Mouse (Mus musculus) hindbrain, embryonic 16.5 days (tissue): ENCODE results near the gene Zfp428. TPM values are rescaled to one million over a fixed set of nuclear protein-coding genes. Genes with fewer than 3 reads are reported as not detected.
A peak's percentile ranks its signal among the peaks of the same experiment; 100 is the strongest.

ENCODE experiments used
- ATAC-seq: fragments of 200-750 bp; cut with Nextera tagmentation; 2 replicates; pipeline ENCODE4 v1.8.0; 2017; ENCODE audit warnings: moderate TSS enrichment, moderate library complexity
- H3K27ac ChIP-seq: fragments of 300-500 bp; sonication (generic); 2 replicates; pipeline ENCODE4 v1.5.1; 2014; ENCODE audit warnings: low read depth, mild to moderate bottlenecking, control low read depth, low read length, moderate library complexity
- H3K27me3 ChIP-seq: fragments of 300-500 bp; sonication (generic); replicated peaks from 2 replicates; pipeline ENCODE4 v1.6.1; 2014; ENCODE audit warnings: low read length; ENCODE audit not compliant: control insufficient read depth, insufficient read depth
- H3K36me3 ChIP-seq: fragments of 300-500 bp; sonication (generic); 2 replicates; pipeline ENCODE4 v1.6.1; 2014; ENCODE audit warnings: mild to moderate bottlenecking, low read length, moderate library complexity, mixed read lengths; ENCODE audit not compliant: control insufficient read depth, insufficient read depth
- H3K4me1 ChIP-seq: fragments of 300-500 bp; sonication (generic); 2 replicates; pipeline ENCODE4 v1.6.1; 2014; ENCODE audit warnings: low read depth, low read length; ENCODE audit not compliant: control insufficient read depth, insufficient read depth
- H3K4me2 ChIP-seq: fragments of 300-500 bp; sonication (generic); 2 replicates; pipeline ENCODE4 v1.6.1; 2014; ENCODE audit warnings: mild to moderate bottlenecking, low read length, control low read depth, moderate library complexity
- H3K4me3 ChIP-seq: fragments of 300-500 bp; sonication (generic); 2 replicates; pipeline ENCODE4 v1.5.1; 2014; ENCODE audit warnings: mild to moderate bottlenecking, low read length, control low read depth, moderate library complexity
- H3K9ac ChIP-seq: fragments of 300-500 bp; sonication (generic); 2 replicates; pipeline ENCODE4 v1.6.1; 2014; ENCODE audit warnings: low read depth, mild to moderate bottlenecking, control low read depth, low read length, moderate library complexity
- H3K9me3 ChIP-seq: fragments of 300-500 bp; sonication (generic); 2 replicates; pipeline ENCODE4 v1.6.1; 2014; ENCODE audit warnings: mild to moderate bottlenecking, low read length, moderate library complexity; ENCODE audit not compliant: control insufficient read depth
- WGBS: fragments of 180-500 bp; shearing (Covaris S2); extraction: QIAGEN DNeasy Blood & Tissue Kit; methylation state at CpG from one replicate; pipeline ENCODE4 v1.1.7; 2014; 5-methylcytosine and 5-hydroxymethylcytosine counted together
- polyA plus RNA-seq: library from polyadenylated mRNA; unstranded; fragments of >200 nt; fragmentation: Nextera tagmentation; extraction: Ambion mirVana; gene quantifications from 2 replicates; pipeline ENCODE4 v1.2.1, GENCODE M21; 2015

The Zfp428 gene
- polyA plus RNA-seq, 1 experiment from 2014 or later = 272 TPM

DNA sequence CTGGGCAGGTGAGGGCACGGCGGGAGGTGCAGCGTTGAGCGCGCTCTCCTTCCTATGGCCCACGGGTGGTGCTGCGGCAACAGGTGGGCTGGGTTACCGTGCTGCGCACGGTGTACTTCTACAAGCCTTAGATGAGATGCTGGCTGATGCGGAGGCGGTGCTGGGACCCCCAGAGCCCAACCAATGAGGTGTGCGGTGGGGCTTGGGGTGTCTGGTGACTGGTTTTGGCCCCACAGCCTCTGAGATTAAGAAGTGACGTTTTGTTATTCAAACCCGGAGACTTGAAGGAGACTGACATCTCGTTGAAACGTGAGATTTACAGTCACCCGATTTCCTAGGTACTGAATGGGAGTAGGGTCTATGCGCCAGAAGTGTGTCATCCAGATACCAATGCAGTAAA is 27.5 kb downstream of the Zfp428 start:
- Histone ChIP-seq H3K27ac (no peak overlapping the region), H3K4me2 (peak overlapping the region; percentile 37), H3K9me3 (no peaks in the 10 kb centered on the region), H3K9ac (peak overlapping the region; percentile 43; the same call in 1 of the 2 replicates), H3K4me1 (peaks cover 31% of the 10 kb centered on the region), H3K4me3 (peak overlapping the region; percentile 8), H3K36me3 (peaks cover 29% of the 10 kb centered on the region), H3K27me3 (no peaks in the 10 kb centered on the region)
- no peak for ATAC-seq
- 34% methylated on average over 19 of the region's 19 CpGs for WGBS

DNA sequence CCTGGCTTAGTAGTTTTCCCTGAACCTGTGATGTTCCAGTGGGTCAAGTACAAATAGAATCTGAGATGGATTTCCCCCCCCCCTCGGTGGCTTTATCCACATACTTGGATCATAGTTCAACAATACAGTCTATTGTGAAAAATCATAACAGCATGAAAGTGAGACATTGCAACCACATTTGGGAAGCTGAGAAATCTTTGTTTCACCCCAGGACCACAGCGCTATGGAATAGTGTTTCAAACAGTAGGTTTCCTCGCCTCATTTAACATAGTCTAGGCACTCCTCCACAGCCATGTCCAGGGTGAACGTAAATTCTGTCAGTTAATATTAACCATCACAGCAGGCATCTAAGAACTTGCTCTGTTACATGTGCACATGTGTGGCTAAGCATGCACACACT is 30.3 kb downstream of the Zfp428 start:
- no peak for ATAC-seq

GRCm38 (mm10) chr7:24537591-24537990 is 30.8 kb downstream of the Zfp428 start:
- WGBS = 72% methylated on average over 5 of the region's 5 CpGs
- no peak overlapping the region for H3K4me2 ChIP-seq
- no peak overlapping the region for H3K27ac ChIP-seq
- peaks cover 18% of the 10 kb centered on the region for H3K4me1 ChIP-seq
- no peak overlapping the region for H3K4me3 ChIP-seq
- ATAC-seq = no peak
- H3K27me3 ChIP-seq = no peaks in the 10 kb centered on the region
- no peaks in the 10 kb centered on the region for H3K9me3 ChIP-seq
- peaks cover 25% of the 10 kb centered on the region for H3K36me3 ChIP-seq
- H3K9ac ChIP-seq = no peak overlapping the region

More for the DNA sequence above, 30.3 kb downstream of the Zfp428 start:
- peaks cover 29% of the 10 kb centered on the region for H3K36me3 ChIP-seq
- peaks cover 23% of the 10 kb centered on the region for H3K4me1 ChIP-seq
- no peak overlapping the region for H3K27ac ChIP-seq
- no peak overlapping the region for H3K4me3 ChIP-seq
- H3K27me3 ChIP-seq = no peaks in the 10 kb centered on the region
- no peak overlapping the region for H3K9ac ChIP-seq
- H3K9me3 ChIP-seq = no peaks in the 10 kb centered on the region
- WGBS = 62% methylated on average over 4 of the region's 4 CpGs
- H3K4me2 ChIP-seq = no peak overlapping the region

GRCm38 (mm10) chr7:24538154-24538553 is 31.3 kb downstream of the Zfp428 start:
- H3K9me3 ChIP-seq = no peaks in the 10 kb centered on the region
- H3K9ac ChIP-seq = no peak overlapping the region
- 37% methylated on average over 5 of the region's 5 CpGs for WGBS
- no peak overlapping the region for H3K27ac ChIP-seq
- peaks cover 22% of the 10 kb centered on the region for H3K36me3 ChIP-seq
- peaks cover 14% of the 10 kb centered on the region for H3K4me1 ChIP-seq
- H3K27me3 ChIP-seq = no peaks in the 10 kb centered on the region
- no peak overlapping the region for H3K4me3 ChIP-seq
- no peak for ATAC-seq
- H3K4me2 ChIP-seq = no peak overlapping the region

- ATAC-seq = no peak
- peaks cover 9% of the 10 kb centered on the region for H3K4me1 ChIP-seq
- H3K36me3 ChIP-seq = peaks cover 17% of the 10 kb centered on the region
- no peak overlapping the region for H3K27ac ChIP-seq
- H3K27me3 ChIP-seq = no peaks in the 10 kb centered on the region
- H3K4me2 ChIP-seq = no peak overlapping the region
- no peak overlapping the region for H3K4me3 ChIP-seq
- H3K9me3 ChIP-seq = no peaks in the 10 kb centered on the region
- 77% methylated on average over 5 of the region's 5 CpGs for WGBS
- H3K9ac ChIP-seq = no peak overlapping the region
Measured at GRCm38 (mm10) chr7:24538701-24539100, 31.9 kb downstream of the Zfp428 start.

DNA sequence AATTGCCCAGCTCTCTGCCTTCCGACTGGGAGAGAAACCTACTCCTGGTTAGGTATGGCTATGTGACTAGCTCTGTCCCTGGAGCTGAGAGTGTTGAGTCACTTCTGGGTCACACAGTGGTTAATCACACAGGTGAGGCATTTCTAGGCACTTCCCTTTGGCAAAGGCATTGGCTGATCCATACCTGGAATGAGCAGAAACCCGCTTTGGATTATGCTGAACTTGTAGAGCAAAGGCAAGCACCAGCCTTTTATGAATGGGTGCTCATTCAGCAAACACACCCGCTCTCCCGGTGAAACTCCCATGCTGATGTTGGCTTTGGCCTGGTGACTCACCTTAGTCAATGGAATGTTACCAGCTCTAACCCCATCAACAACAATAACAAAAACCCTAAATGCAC is 32.9 kb downstream of the Zfp428 start:
- Histone ChIP-seq H3K9ac (no peak overlapping the region), H3K4me3 (no peak overlapping the region), H3K9me3 (no peaks in the 10 kb centered on the region), H3K4me1 (no peaks in the 10 kb centered on the region), H3K27me3 (no peaks in the 10 kb centered on the region), H3K36me3 (peaks cover 9% of the 10 kb centered on the region; the same call in 1 of the 2 replicates), H3K27ac (no peak overlapping the region), H3K4me2 (no peak overlapping the region)
- ATAC-seq = no peak
- 91% methylated on average over 4 of the region's 4 CpGs for WGBS

DNA sequence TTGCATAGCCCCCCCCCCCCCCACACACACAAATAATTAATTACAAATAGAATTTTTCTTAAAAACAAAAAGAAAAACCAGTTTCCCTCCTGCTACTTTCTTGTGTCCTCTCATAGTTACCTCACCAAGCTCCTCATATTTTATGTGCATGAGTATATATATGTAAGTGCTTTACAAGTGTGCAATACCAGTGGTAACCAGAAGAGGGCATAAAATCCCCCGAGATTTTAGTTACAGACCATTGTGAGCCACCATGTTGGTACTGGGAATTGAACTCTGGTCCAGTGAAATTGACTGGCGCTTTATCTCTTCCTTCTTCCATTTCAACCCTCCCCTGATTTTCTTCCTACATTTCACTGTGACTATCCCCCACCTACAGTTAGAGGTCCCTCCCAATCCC is 37.7 kb downstream of the Zfp428 start:
- H3K4me2 ChIP-seq = no peak overlapping the region
- H3K36me3 ChIP-seq = peaks cover 2% of the 10 kb centered on the region; the same call in 1 of the 2 replicates
- peaks cover 14% of the 10 kb centered on the region for H3K4me1 ChIP-seq
- H3K27ac ChIP-seq = no peak overlapping the region
- no peak for ATAC-seq
- H3K27me3 ChIP-seq = no peaks in the 10 kb centered on the region
- WGBS = 78% methylated on average over 2 of the region's 2 CpGs
- no peaks in the 10 kb centered on the region for H3K9me3 ChIP-seq
- no peak overlapping the region for H3K9ac ChIP-seq
- H3K4me3 ChIP-seq = no peak overlapping the region

DNA sequence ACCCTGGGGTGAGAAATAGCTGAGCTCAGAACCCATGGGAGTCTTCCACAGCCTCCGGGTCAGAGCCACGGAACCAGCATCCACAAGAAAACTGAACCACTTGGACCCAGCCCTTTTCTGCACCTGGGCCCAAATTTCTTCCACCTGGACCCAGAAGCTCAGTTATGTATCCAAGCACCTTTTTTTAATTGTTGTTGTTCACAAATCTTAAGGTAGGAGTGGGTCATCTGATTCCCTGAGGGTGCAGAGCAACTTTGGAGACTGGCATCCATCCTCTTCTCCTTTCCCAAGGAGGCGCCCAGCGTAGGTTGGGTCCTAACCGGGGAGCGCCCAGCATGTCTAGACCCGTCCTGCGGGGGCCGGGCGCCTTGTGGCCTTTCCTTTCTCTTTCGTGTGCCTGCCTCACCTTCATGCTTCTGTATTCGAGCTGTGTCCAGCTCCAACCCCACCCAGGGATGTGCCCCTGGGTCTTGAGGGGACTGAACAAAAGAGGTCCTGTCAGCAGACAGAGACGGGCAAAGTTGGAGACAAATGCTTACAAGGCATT is 39.3 kb downstream of the Zfp428 start, which contains the start of the genes Pinlyp and Xrcc1:
Gene Pinlyp, minus strand, starts transcription at position 51 of the 547 bp plus-strand sequence.
Gene Xrcc1, plus strand, starts transcription at position 222 of the 547 bp plus-strand sequence.
- Histone ChIP-seq H3K9me3 (no peaks in the 10 kb centered on the region), H3K4me2 (peak within 1 kb of the TSS; percentile 73), H3K9ac (peak within 1 kb of the TSS; percentile 91), H3K27ac (peak within 1 kb of the TSS; percentile 77), H3K4me1 (peaks cover 14% of the 10 kb centered on the region), H3K36me3 (peaks cover 3% of the 10 kb centered on the region; the same call in 1 of the 2 replicates), H3K4me3 (peak within 1 kb of the TSS; percentile 85), H3K27me3 (no peaks in the 10 kb centered on the region)
- 33% methylated on average over 13 of the region's 13 CpGs for WGBS
- ATAC-seq = 0 out of 2 replicates have a peak, but pooled peaks have one; percentile 31

DNA sequence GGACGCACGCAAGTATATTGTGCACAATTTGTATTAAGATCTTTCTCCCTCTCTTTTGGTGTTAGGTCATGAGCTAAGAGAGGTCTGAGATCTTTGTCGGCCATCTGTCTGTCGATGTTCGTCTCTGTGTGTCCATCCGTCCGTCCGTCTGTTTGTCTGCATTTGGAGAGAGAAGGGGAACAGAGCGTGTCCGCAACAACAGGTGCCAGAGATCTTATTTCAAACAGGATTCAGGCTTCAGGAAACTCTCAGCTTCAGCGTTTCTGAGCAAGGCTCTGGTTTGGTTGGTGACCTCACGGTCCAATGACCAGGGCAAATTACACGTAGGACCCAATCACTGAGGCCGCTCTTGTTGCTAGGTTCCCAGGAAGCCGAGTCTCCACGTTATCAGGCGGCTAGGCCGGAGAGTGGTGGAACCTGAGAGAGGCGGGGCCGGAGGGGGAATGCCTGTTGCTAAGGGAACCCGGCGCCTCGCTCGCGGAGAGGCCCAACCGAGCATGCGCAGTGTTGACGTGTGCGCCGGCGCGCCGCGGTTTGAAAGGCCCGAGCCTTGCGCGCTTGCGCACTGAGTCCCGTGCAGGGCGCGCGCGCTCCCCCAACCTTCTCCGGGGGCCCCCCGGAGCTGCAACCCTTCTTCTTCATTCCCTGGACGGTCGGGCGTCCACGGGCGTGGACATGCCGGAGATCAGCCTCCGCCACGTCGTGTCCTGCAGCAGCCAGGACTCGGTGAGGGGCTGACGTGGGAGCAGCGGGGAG is 40.0 kb downstream of the Zfp428 start:
- no peaks in the 10 kb centered on the region for H3K27me3 ChIP-seq
- no peaks in the 10 kb centered on the region for H3K9me3 ChIP-seq
- H3K4me2 ChIP-seq = peak overlapping the region; percentile 73
- WGBS = 2% methylated on average over 57 of the region's 57 CpGs
- H3K4me3 ChIP-seq = peak overlapping the region; percentile 85
- H3K4me1 ChIP-seq = peaks cover 14% of the 10 kb centered on the region
- H3K27ac ChIP-seq = peak overlapping the region; percentile 77
- ATAC-seq = peak; percentile 98
- peak overlapping the region; percentile 91 for H3K9ac ChIP-seq
- H3K36me3 ChIP-seq = peaks cover 3% of the 10 kb centered on the region; the same call in 1 of the 2 replicates
